Mouse (Mus musculus): ENCODE results near the gene Phldb2.

DNA sequence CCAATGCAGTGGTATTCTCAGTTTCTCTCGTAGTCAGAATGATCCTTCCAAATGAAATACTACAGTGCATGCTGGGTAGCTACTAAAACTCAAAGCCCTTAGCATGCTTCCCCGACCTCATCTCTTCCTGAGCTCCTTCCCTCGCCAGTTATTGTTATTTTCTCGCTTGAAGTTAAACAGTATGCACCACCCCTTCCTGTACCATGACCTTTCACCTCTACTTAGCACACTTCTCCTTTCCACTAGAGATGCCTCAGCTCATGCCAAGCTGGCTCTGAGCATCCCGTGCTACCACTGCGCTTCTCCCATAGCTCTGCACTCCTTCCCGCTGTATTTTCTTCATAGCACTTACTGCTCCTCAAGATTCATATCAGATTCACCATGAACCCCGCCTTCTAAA is 215.5 kb downstream of the Phldb2 start:
- TF ChIP-seq POLR2A (IDR thresholded peaks at IDR 0.05; ENCODE audit: low read depth, low read length) (no peak), CTCF (conservative IDR thresholded peaks at IDR 0.05; ENCODE audit: insufficient read depth, insufficient read length, low read depth, low read length) (no peak)
